Mouse (Mus musculus) erythroblast, embryonic 14.5 days (primary cell): ENCODE results near the gene Carmil2.

Experiments
- GATA1 ChIP-seq: IDR thresholded peaks from 2 replicates; pipeline ENCODE4 v1.6.1; 2012; ENCODE audit warnings: low read length, inconsistent platforms, mixed read lengths
- TAL1 ChIP-seq: IDR thresholded peaks from 3 replicates; pipeline ENCODE4 v1.6.1; 2012; ENCODE audit warnings: low read length, inconsistent platforms, mixed read lengths

DNA sequence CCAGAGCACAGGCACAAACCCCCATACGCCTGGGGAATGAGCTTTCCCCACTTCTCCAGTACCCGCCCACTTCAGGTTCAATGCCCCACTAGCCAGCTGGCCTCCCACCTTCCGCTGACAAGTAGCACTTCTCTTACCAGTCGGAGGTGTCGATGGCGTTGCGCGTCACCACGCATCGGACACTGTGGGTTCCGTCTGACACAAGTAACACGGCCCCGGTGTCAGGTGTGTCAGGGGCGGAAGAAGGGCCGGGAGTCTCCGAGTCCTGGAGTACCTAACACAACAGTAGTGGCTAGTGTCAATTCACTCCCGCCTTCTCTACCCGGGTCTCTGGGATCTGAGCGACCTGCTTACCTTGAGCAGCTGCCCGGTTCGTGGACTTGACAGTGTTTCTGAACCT, 14.5 kb downstream of the Carmil2 start:
- TF ChIP-seq GATA1 (no peak), TAL1 (no peak)
